Mouse (Mus musculus) limb, embryonic 11.5 days (tissue): ENCODE measurements at regions not wholly inside any gene's neighbourhood (a gene's known extent, or its start where the extent isn't known, plus 50 kb on each side); places are given as distances from the start of the nearest gene placed in this dataset.
A peak's percentile ranks its signal among the peaks of the same experiment; 100 is the strongest.

ENCODE experiments used
- ATAC-seq: fragments of 200-750 bp; cut with Nextera tagmentation; 2 replicates; pipeline ENCODE4 v1.8.0; 2017; ENCODE audit warnings: low read depth; ENCODE audit not compliant: insufficient number of reproducible peaks, low FRiP score, low TSS enrichment
- DNase-seq: peaks from one replicate; pipeline ENCODE4 v3.0.0-alpha.2; 2015; ENCODE audit warnings: low spot score
- H3K27ac ChIP-seq: fragments of 300-500 bp; sonication (generic); replicated peaks from 2 replicates; pipeline ENCODE4 v1.5.1; 2014; ENCODE audit warnings: low read depth, mild to moderate bottlenecking, low read length
- H3K27me3 ChIP-seq: fragments of 300-500 bp; sonication (generic); 2 replicates; pipeline ENCODE4 v1.6.1; 2014; ENCODE audit warnings: mild to moderate bottlenecking, low read length, mixed read lengths; ENCODE audit not compliant: control insufficient read depth, insufficient read depth
- H3K36me3 ChIP-seq: fragments of 300-500 bp; sonication (generic); 2 replicates; pipeline ENCODE4 v1.6.1; 2014; ENCODE audit warnings: mild to moderate bottlenecking, low read length, moderate library complexity, mixed read lengths; ENCODE audit not compliant: control insufficient read depth, insufficient read depth
- H3K4me1 ChIP-seq: fragments of 300-500 bp; sonication (generic); 2 replicates; pipeline ENCODE4 v1.6.1; 2014; ENCODE audit warnings: low read length, mixed read lengths; ENCODE audit not compliant: control insufficient read depth, insufficient read depth
- H3K4me2 ChIP-seq: fragments of 300-500 bp; sonication (generic); 2 replicates; pipeline ENCODE4 v1.6.1; 2014; ENCODE audit warnings: low read depth, mild to moderate bottlenecking, moderate library complexity; ENCODE audit not compliant: severe bottlenecking
- H3K4me3 ChIP-seq: fragments of 300-500 bp; sonication (generic); 2 replicates; pipeline ENCODE4 v1.5.1; 2014; ENCODE audit warnings: low read depth, low read length
- H3K9ac ChIP-seq: fragments of 300-500 bp; sonication (generic); 2 replicates; pipeline ENCODE4 v1.6.1; 2014; ENCODE audit warnings: mild to moderate bottlenecking, low read length
- H3K9me3 ChIP-seq: fragments of 300-500 bp; sonication (generic); 2 replicates; pipeline ENCODE4 v1.6.1; 2016; ENCODE audit warnings: low read length; ENCODE audit not compliant: control insufficient read depth
- WGBS: fragments of 180-500 bp; shearing (Covaris S2); extraction: QIAGEN DNeasy Blood & Tissue Kit; methylation state at CpG from one replicate; pipeline ENCODE4 v1.1.7; 2014; 5-methylcytosine and 5-hydroxymethylcytosine counted together

- no peaks in the 10 kb centered on the region for H3K27me3 ChIP-seq
- no peak overlapping the region for H3K27ac ChIP-seq
- WGBS: 84% methylated on average over 6 of the region's 6 CpGs
- ATAC-seq (no peak), DNase-seq (no peak)
- H3K36me3 ChIP-seq: no peaks in the 10 kb centered on the region
- no peaks in the 10 kb centered on the region for H3K4me1 ChIP-seq
- H3K4me2 ChIP-seq: no peak overlapping the region
- no peak overlapping the region for H3K4me3 ChIP-seq
- H3K9me3 ChIP-seq: no peaks in the 10 kb centered on the region
- H3K9ac ChIP-seq: no peak overlapping the region
Measured at GRCm38 (mm10) chr1:61172946-61173345, 195.2 kb downstream of the Icos start.

GRCm38 (mm10) chr1:61175239-61175638 is 197.5 kb downstream of the Icos start:
- 96% methylated on average over 2 of the region's 2 CpGs for WGBS
- H3K4me1 ChIP-seq: peaks cover 4% of the 10 kb centered on the region; the same call in 1 of the 2 replicates

GRCm38 (mm10) chr1:61179461-61179860 is 201.7 kb downstream of the Icos start:
- H3K9ac ChIP-seq: no peak overlapping the region
- H3K4me2 ChIP-seq: no peak overlapping the region
- DNase-seq (no peak), ATAC-seq (no peak)
- H3K27me3 ChIP-seq: no peaks in the 10 kb centered on the region
- H3K4me1 ChIP-seq: peaks cover 23% of the 10 kb centered on the region
- H3K4me3 ChIP-seq: no peak overlapping the region
- no peaks in the 10 kb centered on the region for H3K9me3 ChIP-seq
- no peak overlapping the region for H3K27ac ChIP-seq
- no peaks in the 10 kb centered on the region for H3K36me3 ChIP-seq
- WGBS: 77% methylated on average over 9 of the region's 9 CpGs

More at GRCm38 (mm10) chr1:61175239-61175638, 197.5 kb downstream of the Icos start:
- Histone ChIP-seq H3K9ac (no peak overlapping the region), H3K27me3 (no peaks in the 10 kb centered on the region), H3K27ac (no peak overlapping the region), H3K4me2 (no peak overlapping the region), H3K36me3 (no peaks in the 10 kb centered on the region), H3K4me3 (no peak overlapping the region), H3K9me3 (no peaks in the 10 kb centered on the region)
- ATAC-seq (no peak), DNase-seq (no peak)

GRCm38 (mm10) chr1:61181099-61181821 is 203.5 kb downstream of the Icos start:
- Histone ChIP-seq H3K4me3 (no peak overlapping the region), H3K9ac (no peak overlapping the region), H3K36me3 (no peaks in the 10 kb centered on the region), H3K9me3 (no peaks in the 10 kb centered on the region), H3K27ac (no peak overlapping the region), H3K4me1 (peaks cover 23% of the 10 kb centered on the region), H3K4me2 (no peak overlapping the region), H3K27me3 (no peaks in the 10 kb centered on the region)
- 17% methylated on average over 15 of the region's 15 CpGs for WGBS
- peak; percentile 67; the same call in 1 of the 2 replicates for ATAC-seq
- DNase-seq: peak; percentile 99

- Histone ChIP-seq H3K4me2 (no peak overlapping the region), H3K4me1 (peaks cover 9% of the 10 kb centered on the region), H3K27me3 (no peaks in the 10 kb centered on the region), H3K36me3 (no peaks in the 10 kb centered on the region), H3K27ac (no peak overlapping the region), H3K4me3 (no peak overlapping the region), H3K9me3 (no peaks in the 10 kb centered on the region), H3K9ac (no peak overlapping the region)
- DNase-seq (no peak), ATAC-seq (no peak)
- 85% methylated on average over 6 of the region's 6 CpGs for WGBS
Measured at GRCm38 (mm10) chr1:61187381-61188100, 209.8 kb downstream of the Icos start.

- 66% methylated on average over 3 of the region's 3 CpGs for WGBS
Measured at GRCm38 (mm10) chr1:61190921-61191320, 213.2 kb downstream of the Icos start.

GRCm38 (mm10) chr1:61198549-61199062 is 220.9 kb downstream of the Icos start:
- Histone ChIP-seq H3K27ac (no peak overlapping the region), H3K27me3 (no peaks in the 10 kb centered on the region), H3K4me1 (peaks cover 6% of the 10 kb centered on the region; the same call in 1 of the 2 replicates), H3K9ac (no peak overlapping the region), H3K4me2 (no peak overlapping the region), H3K4me3 (no peak overlapping the region), H3K36me3 (no peaks in the 10 kb centered on the region), H3K9me3 (no peaks in the 10 kb centered on the region)
- WGBS: 78% methylated on average over 3 of the region's 3 CpGs
- no peak for ATAC-seq
- DNase-seq: no peak

More at GRCm38 (mm10) chr1:61190921-61191320, 213.2 kb downstream of the Icos start:
- Histone ChIP-seq H3K27me3 (no peaks in the 10 kb centered on the region), H3K4me3 (no peak overlapping the region), H3K4me2 (no peak overlapping the region), H3K4me1 (peaks cover 3% of the 10 kb centered on the region; the same call in 1 of the 2 replicates), H3K9ac (no peak overlapping the region), H3K27ac (no peak overlapping the region), H3K9me3 (no peaks in the 10 kb centered on the region), H3K36me3 (no peaks in the 10 kb centered on the region)
- ATAC-seq: no peak
- no peak for DNase-seq

- no peak overlapping the region for H3K4me2 ChIP-seq
- peaks cover 9% of the 10 kb centered on the region; the same call in 1 of the 2 replicates for H3K4me1 ChIP-seq
- no peaks in the 10 kb centered on the region for H3K36me3 ChIP-seq
- no peak overlapping the region for H3K9ac ChIP-seq
- H3K27ac ChIP-seq: no peak overlapping the region
- H3K27me3 ChIP-seq: no peaks in the 10 kb centered on the region
- DNase-seq (no peak), ATAC-seq (no peak)
- no peak overlapping the region for H3K4me3 ChIP-seq
- H3K9me3 ChIP-seq: no peaks in the 10 kb centered on the region
- WGBS: 78% methylated on average over 2 of the region's 2 CpGs
Measured at GRCm38 (mm10) chr1:61201006-61201405, 223.3 kb downstream of the Icos start.
